Mouse (Mus musculus) lung, postnatal 0 days (tissue): ENCODE measurements around the gene Chil1.
A peak's percentile ranks its signal among the peaks of the same experiment; 100 is the strongest.

Experiments
- CTCF ChIP-seq: IDR thresholded peaks from 2 replicates; pipeline ENCODE4 v1.5.1; 2016; ENCODE audit warnings: antibody characterized with exemption, mild to moderate bottlenecking
- EP300 ChIP-seq: IDR thresholded peaks from 2 replicates; pipeline ENCODE4 v1.6.1; 2016; ENCODE audit warnings: antibody characterized with exemption, mild to moderate bottlenecking, control low read depth

DNA sequence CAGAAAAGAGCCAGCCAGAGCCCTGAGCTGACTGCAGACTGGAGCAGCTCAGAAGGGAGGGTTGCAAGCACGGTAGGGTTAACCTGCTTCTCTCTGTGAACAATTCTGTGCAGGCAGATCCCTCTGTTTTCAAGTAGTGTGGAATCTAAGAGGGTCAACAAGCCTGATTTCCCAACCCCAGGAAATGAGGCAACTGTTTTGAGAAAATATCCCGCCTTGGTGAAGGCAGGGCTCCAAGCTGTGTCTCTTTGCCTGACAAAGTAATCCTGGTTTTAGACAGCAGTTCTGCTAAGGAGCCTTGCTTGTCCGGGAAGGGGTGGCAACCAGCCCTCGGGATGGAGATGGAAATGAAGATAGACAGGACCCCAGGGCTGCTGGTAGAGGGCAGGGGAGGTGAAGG lies 17.5 kb upstream of the Chil1 start:
- TF ChIP-seq CTCF (no peak), EP300 (peak; percentile 93)
